Mouse (Mus musculus) ES-Bruce4 (cell line): ENCODE measurements around the gene Med13l.

Source experiments
- CTCF ChIP-seq: IDR thresholded peaks from one replicate; pipeline ENCODE4 v1.8.1; 2011; ENCODE audit warnings: low read depth, low read length
- POLR2A ChIP-seq: IDR thresholded peaks from one replicate; pipeline ENCODE4 v1.8.1; 2011; ENCODE audit warnings: low read length; ENCODE audit not compliant: insufficient read depth

DNA sequence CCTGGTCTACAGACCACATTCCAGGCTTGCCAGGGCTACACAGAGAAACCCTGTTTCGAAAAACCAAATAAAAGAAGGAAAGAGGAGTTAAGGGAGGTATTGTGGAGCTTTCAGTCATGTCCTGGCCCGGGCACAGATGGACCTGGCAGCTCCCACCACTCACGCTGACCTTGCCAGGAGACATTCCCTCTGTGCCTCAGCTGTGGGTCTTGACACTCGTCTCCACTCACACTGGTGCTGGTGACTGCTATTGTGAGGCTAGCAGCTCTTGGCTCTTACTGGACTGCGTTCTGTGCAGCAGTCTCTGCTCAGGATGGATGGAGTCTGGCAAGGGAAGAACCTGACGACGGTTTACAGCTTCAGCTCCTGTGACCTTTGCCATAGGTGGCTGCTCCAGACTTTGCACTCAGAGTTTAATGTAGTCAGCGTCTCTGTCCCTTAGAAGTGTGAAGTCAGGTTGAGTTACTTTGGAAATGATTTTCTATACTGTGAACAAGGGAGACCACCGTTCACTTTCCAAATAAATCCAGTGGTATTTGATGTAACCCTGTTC, 118.9 kb downstream of the Med13l start:
- TF ChIP-seq CTCF (no peak), POLR2A (no peak)
